Comparison of ENCODE assay signal across 17 mouse cellular contexts in the genomic region with DNA sequence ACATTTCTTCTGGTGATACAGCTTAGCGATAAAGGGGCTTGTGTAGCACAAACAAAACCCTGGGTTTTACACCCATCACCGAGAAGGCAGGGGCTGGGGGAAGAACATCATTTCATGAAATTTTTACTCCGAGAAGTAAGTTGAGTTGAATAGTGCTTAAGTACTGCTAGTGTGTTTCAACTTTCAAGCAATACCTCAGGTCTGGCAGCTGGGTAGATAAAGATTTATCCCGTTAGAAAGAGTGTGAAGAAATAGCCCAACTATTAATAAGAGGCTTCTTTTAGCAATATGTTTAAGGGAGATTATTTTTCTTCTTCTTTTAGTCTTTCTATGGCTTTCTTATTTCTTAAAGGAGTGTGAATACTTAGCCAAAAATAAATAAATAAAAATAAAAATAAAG. TPM values are rescaled to one million over a fixed set of nuclear protein-coding genes. Genes with fewer than 3 reads are reported as not detected.
DNase-seq lines count a peak whose midpoint lies in the region; ATAC-seq and TF ChIP-seq lines count a peak whose summit lies in the region.
"Had no signal": no experiment of that assay in that cellular context is flagged by ENCODE, and none has a peak within 500 bp of the region (broad histone marks: within the 10 kb centered on the region; RNA-seq: fewer than 3 reads in every experiment).

No protein-coding gene starts in this region.

- H3K27ac ChIP-seq in intestine, embryonic 14.5 days (ENCODE audit: low read depth): 0 out of 2 replicates have a peak overlapping the region, but pooled peaks have one; percentile 33
- no peak overlapping the region for H3K27ac ChIP-seq in intestine, postnatal 0 days (ENCODE audit: low read depth, low read length)
- peak overlapping the region; percentile 13; the same call in 1 of the 2 replicates for H3K27ac ChIP-seq in stomach, embryonic 14.5 days (ENCODE audit: low read length)
- H3K27ac ChIP-seq in stomach, postnatal 0 days (replicated peaks): no peak overlapping the region
- peak overlapping the region; percentile 99 for H3K27ac ChIP-seq in liver, embryonic 14.5 days
- H3K27ac ChIP-seq: embryonic facial prominence, embryonic 12.5 days; limb, embryonic 12.5 days had no signal

- no peak overlapping the region for H3K4me3 ChIP-seq in intestine, embryonic 14.5 days (ENCODE audit: low read depth, low read length)
- no peak overlapping the region for H3K4me3 ChIP-seq in intestine, postnatal 0 days (ENCODE audit: low read depth, low read length)
- H3K4me3 ChIP-seq in stomach, embryonic 14.5 days (ENCODE audit: low read depth, low read length): no peak overlapping the region
- no peak overlapping the region for H3K4me3 ChIP-seq in stomach, postnatal 0 days (ENCODE audit: low read depth, low read length)
- no peak overlapping the region for H3K4me3 ChIP-seq in liver, embryonic 14.5 days (ENCODE audit: insufficient read depth in 1 of 2, low read depth in 2 of 2, low read length in 2 of 2)
- H3K4me3 ChIP-seq: embryonic facial prominence, embryonic 12.5 days; heart, embryonic 15.5 days; limb, embryonic 12.5 days had no signal

- H3K36me3 ChIP-seq in intestine, embryonic 14.5 days (ENCODE audit: control insufficient read depth, insufficient read depth, low read length): no peaks in the 10 kb centered on the region
- H3K36me3 ChIP-seq in intestine, postnatal 0 days (ENCODE audit: control insufficient read depth, insufficient read depth): no peaks in the 10 kb centered on the region
- H3K36me3 ChIP-seq in stomach, embryonic 14.5 days (ENCODE audit: control insufficient read depth, insufficient read depth, low read length): no peaks in the 10 kb centered on the region
- no peaks in the 10 kb centered on the region for H3K36me3 ChIP-seq in stomach, postnatal 0 days (ENCODE audit: control insufficient read depth, insufficient read depth, low read length)
- H3K36me3 ChIP-seq in liver, embryonic 14.5 days (replicated peaks; ENCODE audit: control insufficient read depth, insufficient read depth, low read depth): no peaks in the 10 kb centered on the region
- H3K36me3 ChIP-seq: embryonic facial prominence, embryonic 12.5 days; heart, embryonic 15.5 days; limb, embryonic 12.5 days had no signal

- H3K4me2 ChIP-seq in intestine, embryonic 14.5 days (ENCODE audit: low read length): no peak overlapping the region
- H3K4me2 ChIP-seq in intestine, postnatal 0 days (replicated peaks; ENCODE audit: low read depth): no peak overlapping the region
- H3K4me2 ChIP-seq in stomach, embryonic 14.5 days (replicated peaks; ENCODE audit: low read depth, low read length): no peak overlapping the region
- H3K4me2 ChIP-seq in stomach, postnatal 0 days (replicated peaks; ENCODE audit: low read depth): no peak overlapping the region
- H3K4me2 ChIP-seq in liver, embryonic 14.5 days (ENCODE audit: low read depth): peak overlapping the region; percentile 70
- H3K4me2 ChIP-seq: embryonic facial prominence, embryonic 12.5 days; limb, embryonic 12.5 days had no signal

- no peak for TF ChIP-seq EP300 in stomach, postnatal 0 days (optimal IDR thresholded peaks at IDR 0.05)
- no peak for TF ChIP-seq EP300 in liver, embryonic 14.5 days (IDR thresholded peaks at IDR 0.05; ENCODE audit: low read depth)

- H3K9ac ChIP-seq in intestine, embryonic 14.5 days (ENCODE audit: low read length): no peak overlapping the region
- H3K9ac ChIP-seq in intestine, postnatal 0 days (ENCODE audit: low read depth, low read length): no peak overlapping the region
- no peak overlapping the region for H3K9ac ChIP-seq in stomach, embryonic 14.5 days (replicated peaks; ENCODE audit: low read depth, low read length)
- no peak overlapping the region for H3K9ac ChIP-seq in stomach, postnatal 0 days (ENCODE audit: low read length)
- peak overlapping the region; percentile 65 for H3K9ac ChIP-seq in liver, embryonic 14.5 days (replicated peaks)
- H3K9ac ChIP-seq: embryonic facial prominence, embryonic 12.5 days; forebrain, postnatal 0 days; heart, embryonic 15.5 days; limb, embryonic 12.5 days had no signal

- peaks cover 10% of the 10 kb centered on the region for H3K4me1 ChIP-seq in intestine, embryonic 14.5 days (replicated peaks; ENCODE audit: control insufficient read depth, insufficient read depth, low read length)
- peaks cover 13% of the 10 kb centered on the region for H3K4me1 ChIP-seq in intestine, postnatal 0 days (replicated peaks; ENCODE audit: control insufficient read depth, insufficient read depth, low read length)
- peaks cover 2% of the 10 kb centered on the region; the same call in 1 of the 2 replicates for H3K4me1 ChIP-seq in stomach, embryonic 14.5 days (ENCODE audit: control insufficient read depth, insufficient read depth, low read length)
- H3K4me1 ChIP-seq in stomach, postnatal 0 days (replicated peaks; ENCODE audit: control insufficient read depth, insufficient read depth): no peaks in the 10 kb centered on the region; the same call in 1 of the 2 replicates
- peaks cover 74 to 86% of the 10 kb centered on the region in 2 experiments for H3K4me1 ChIP-seq in liver, embryonic 14.5 days (replicated peaks; ENCODE audit: control insufficient read depth in 2 of 2, insufficient read depth in 2 of 2, low read length in 1 of 2)
- H3K4me1 ChIP-seq: embryonic facial prominence, embryonic 12.5 days had no signal

- TF ChIP-seq CTCF in intestine, postnatal 0 days (IDR thresholded peaks at IDR 0.05; ENCODE audit: low read depth): no peak
- no peak for TF ChIP-seq CTCF in stomach, postnatal 0 days (IDR thresholded peaks at IDR 0.05; ENCODE audit: low read depth)
- TF ChIP-seq CTCF in liver, embryonic 14.5 days (IDR thresholded peaks at IDR 0.05; ENCODE audit: low read depth): no peak

- no peaks in the 10 kb centered on the region for H3K9me3 ChIP-seq in intestine, embryonic 14.5 days (ENCODE audit: control insufficient read depth, low read length)
- H3K9me3 ChIP-seq in intestine, postnatal 0 days (ENCODE audit: control insufficient read depth): no peaks in the 10 kb centered on the region
- no peaks in the 10 kb centered on the region for H3K9me3 ChIP-seq in stomach, embryonic 14.5 days (ENCODE audit: control insufficient read depth, low read depth, low read length)
- no peaks in the 10 kb centered on the region for H3K9me3 ChIP-seq in stomach, postnatal 0 days (ENCODE audit: control insufficient read depth, low read length)
- H3K9me3 ChIP-seq in liver, embryonic 14.5 days (ENCODE audit: control insufficient read depth, low read length): no peaks in the 10 kb centered on the region
- H3K9me3 ChIP-seq: embryonic facial prominence, embryonic 12.5 days; heart, embryonic 15.5 days; limb, embryonic 12.5 days had no signal

- no peaks in the 10 kb centered on the region for H3K27me3 ChIP-seq in intestine, embryonic 14.5 days (replicated peaks; ENCODE audit: control insufficient read depth, insufficient read depth, low read length)
- no peaks in the 10 kb centered on the region for H3K27me3 ChIP-seq in intestine, postnatal 0 days (replicated peaks; ENCODE audit: control insufficient read depth, insufficient read depth, low read length)
- no peaks in the 10 kb centered on the region for H3K27me3 ChIP-seq in stomach, embryonic 14.5 days (ENCODE audit: control insufficient read depth, insufficient read depth, low read length)
- no peaks in the 10 kb centered on the region for H3K27me3 ChIP-seq in stomach, postnatal 0 days (ENCODE audit: control insufficient read depth, insufficient read depth, low read length)
- H3K27me3 ChIP-seq in liver, embryonic 14.5 days (ENCODE audit: control insufficient read depth, insufficient read depth, low read length): no peaks in the 10 kb centered on the region
- H3K27me3 ChIP-seq: embryonic facial prominence, embryonic 12.5 days; heart, embryonic 15.5 days; limb, embryonic 12.5 days had no signal

- DNase-seq in intestine, embryonic 14.5 days (ENCODE audit: low spot score): no peak
- no peak for DNase-seq in stomach, postnatal 0 days (ENCODE audit: low spot score)
- no peak for DNase-seq in liver, embryonic 14.5 days (ENCODE audit: low read depth in 3 of 3, low spot score in 3 of 3)
- no peak for DNase-seq in adrenal gland, postnatal 14 days
- DNase-seq: adrenal gland, adult 2 months; cerebellum, postnatal 10 days; forebrain, postnatal 0 days; kidney, postnatal 4 days; right cerebral cortex, postnatal 14 days; thymus, postnatal 25 days had no signal

- no peak for ATAC-seq in intestine, embryonic 14.5 days (replicated peaks; ENCODE audit: low FRiP score, low TSS enrichment, low read depth)
- no peak for ATAC-seq in intestine, postnatal 0 days
- no peak for ATAC-seq in stomach, embryonic 14.5 days (ENCODE audit: insufficient number of reproducible peaks, insufficient read depth, low FRiP score, low read depth)
- no peak for ATAC-seq in stomach, postnatal 0 days (ENCODE audit: low FRiP score, low TSS enrichment)
- no peak for ATAC-seq in liver, embryonic 14.5 days (ENCODE audit: insufficient read depth)
- ATAC-seq in cerebellum, adult (ENCODE audit: insufficient number of reproducible peaks, low FRiP score, low TSS enrichment): no peak
- ATAC-seq: forebrain, postnatal 0 days; midbrain, embryonic 16.5 days had no signal

- WGBS in intestine, embryonic 14.5 days: 76% methylated on average over 4 of the region's 4 CpGs
- WGBS in intestine, postnatal 0 days: 69% methylated on average over 4 of the region's 4 CpGs
- WGBS in stomach, embryonic 14.5 days: 78% methylated on average over 4 of the region's 4 CpGs
- 73% methylated on average over 4 of the region's 4 CpGs for WGBS in stomach, postnatal 0 days
- WGBS in liver, embryonic 14.5 days (ENCODE audit: insufficient replicate concordance): 41% methylated on average over 4 of the region's 4 CpGs

RNA-seq across cellular contexts. Expression of gene Hipk2, which starts 47.5 kb away (rescaled TPM):
- polyA plus RNA-seq in intestine, embryonic 14.5 days (2014; fragmentation: Nextera tagmentation; extraction: Ambion mirVana): 24.7 and 27.9 TPM in 2 replicates
- 12.0 and 15.4 TPM in 2 replicates for polyA plus RNA-seq in intestine, postnatal 0 days (2015; fragmentation: Nextera tagmentation; extraction: Ambion mirVana)
- polyA plus RNA-seq in stomach, embryonic 14.5 days (2014; fragmentation: Nextera tagmentation; extraction: Ambion mirVana): 31.8 and 34.3 TPM in 2 replicates
- 13.7 and 13.9 TPM in 2 replicates for polyA plus RNA-seq in stomach, postnatal 0 days (2015; fragmentation: Nextera tagmentation; extraction: Ambion mirVana)
- polyA plus RNA-seq in liver, embryonic 14.5 days (2012; rRNA removed): 10.7 and 12.3 TPM in 2 replicates
- polyA plus RNA-seq in liver, embryonic 14.5 days (2014; fragmentation: Nextera tagmentation; extraction: Ambion mirVana): 13.0 and 15.5 TPM in 2 replicates
- 92.5 and 104 TPM in 2 replicates for total RNA-seq in adrenal gland, postnatal 14 days (2021)

RNA-seq across cellular contexts. Expression of gene Tbxas1, which starts 48.2 kb away (rescaled TPM):
- 2.1 and 2.4 TPM in 2 replicates for polyA plus RNA-seq in intestine, embryonic 14.5 days (2014; fragmentation: Nextera tagmentation; extraction: Ambion mirVana)
- polyA plus RNA-seq in intestine, postnatal 0 days (2015; fragmentation: Nextera tagmentation; extraction: Ambion mirVana): 2.1 and 2.9 TPM in 2 replicates
- polyA plus RNA-seq in stomach, embryonic 14.5 days (2014; fragmentation: Nextera tagmentation; extraction: Ambion mirVana): 2.1 and 3.3 TPM in 2 replicates
- 1.9 and 2.0 TPM in 2 replicates for polyA plus RNA-seq in stomach, postnatal 0 days (2015; fragmentation: Nextera tagmentation; extraction: Ambion mirVana)
- polyA plus RNA-seq in liver, embryonic 14.5 days (2012; rRNA removed): 4.5 and 5.1 TPM in 2 replicates
- polyA plus RNA-seq in liver, embryonic 14.5 days (2014; fragmentation: Nextera tagmentation; extraction: Ambion mirVana): 6.3 and 8.4 TPM in 2 replicates
- 2.3 and 3.0 TPM in 2 replicates for total RNA-seq in adrenal gland, postnatal 14 days (2021)

Comparison
In these comparisons a context has a peak if more than half of its experiments do, and no peak if none do; other contexts are left out.
1. H3K27ac ChIP-seq: peak in intestine, embryonic 14.5 days (single experiment), stomach, embryonic 14.5 days (single experiment) and liver, embryonic 14.5 days (single experiment); none in intestine, postnatal 0 days (single experiment) and stomach, postnatal 0 days (single experiment).